Mouse (Mus musculus): ENCODE data around the gene Ifitm5.

DNA sequence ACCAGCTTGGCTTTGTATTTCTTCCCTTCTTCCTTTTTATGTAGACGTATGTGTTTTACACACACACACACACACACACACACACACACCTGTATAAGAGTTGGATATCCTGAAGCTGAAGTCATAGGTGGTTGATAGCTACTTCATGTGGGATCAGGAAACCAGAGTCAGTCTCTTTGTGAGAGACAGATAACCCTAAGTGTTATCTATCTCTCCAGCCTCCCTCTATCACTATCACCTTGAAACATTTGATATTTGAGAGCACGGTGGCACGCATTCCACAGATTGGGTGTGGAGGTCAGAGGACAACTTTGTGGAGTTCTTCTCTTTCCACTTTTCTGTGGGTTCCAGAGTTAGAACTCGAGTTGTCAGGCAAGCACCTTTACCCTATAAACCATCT is 30.2 kb downstream of the Ifitm5 start:
- no peak for TF ChIP-seq CTCF (IDR thresholded peaks at IDR 0.05; ENCODE audit: low read depth, low read length)
- TF ChIP-seq POLR2A (IDR thresholded peaks at IDR 0.05; ENCODE audit: insufficient read depth, low read length): no peak

Data from ES-Bruce4 (cell line).